Mouse (Mus musculus) neural tube, embryonic 15.5 days (tissue): ENCODE results near the gene Trappc1. TPM values are rescaled to one million over a fixed set of nuclear protein-coding genes. Genes with fewer than 3 reads are reported as not detected.

ENCODE experiments used
- ATAC-seq: fragments of 200-750 bp; cut with Nextera tagmentation; 2 replicates; pipeline ENCODE4 v1.8.0; 2017; ENCODE audit warnings: mild to moderate bottlenecking, moderate TSS enrichment, moderate library complexity; ENCODE audit not compliant: low FRiP score
- H3K27ac ChIP-seq: fragments of 300-500 bp; sonication (generic); replicated peaks from 2 replicates; pipeline ENCODE4 v1.5.1; 2015; ENCODE audit warnings: mild to moderate bottlenecking, inconsistent platforms
- H3K27me3 ChIP-seq: fragments of 300-500 bp; sonication (generic); replicated peaks from 2 replicates; pipeline ENCODE4 v1.6.1; 2015; ENCODE audit warnings: inconsistent platforms
- H3K36me3 ChIP-seq: fragments of 300-500 bp; sonication (generic); 2 replicates; pipeline ENCODE4 v1.6.1; 2015; ENCODE audit warnings: inconsistent platforms
- H3K4me1 ChIP-seq: fragments of 300-500 bp; sonication (generic); 2 replicates; pipeline ENCODE4 v1.6.1; 2015; ENCODE audit warnings: inconsistent platforms
- H3K4me2 ChIP-seq: fragments of 300-500 bp; sonication (generic); 2 replicates; pipeline ENCODE4 v1.6.1; 2015; ENCODE audit warnings: inconsistent platforms, mild to moderate bottlenecking, moderate library complexity
- H3K4me3 ChIP-seq: fragments of 300-500 bp; sonication (generic); replicated peaks from 2 replicates; pipeline ENCODE4 v1.5.1; 2015; ENCODE audit warnings: mild to moderate bottlenecking, inconsistent platforms
- H3K9ac ChIP-seq: fragments of 300-500 bp; sonication (generic); replicated peaks from 2 replicates; pipeline ENCODE4 v1.6.1; 2015; ENCODE audit warnings: mild to moderate bottlenecking, inconsistent platforms
- H3K9me3 ChIP-seq: fragments of 300-500 bp; sonication (generic); replicated peaks from 2 replicates; pipeline ENCODE4 v1.6.1; 2016; ENCODE audit warnings: inconsistent platforms
- WGBS: fragments of 180-500 bp; shearing (Covaris S2); methylation state at CpG from one replicate; pipeline ENCODE4 v1.1.7; 2015; ENCODE audit warnings: mixed read lengths; 5-methylcytosine and 5-hydroxymethylcytosine counted together
- polyA plus RNA-seq: library from polyadenylated mRNA; unstranded; fragments of >200 nt; fragmentation: Nextera tagmentation; extraction: Ambion mirVana; gene quantifications from 2 replicates; pipeline ENCODE4 v1.2.1, GENCODE M21; 2015

Trappc1 gene
- polyA plus RNA-seq, 1 experiment from 2014 or later = 201 TPM

DNA sequence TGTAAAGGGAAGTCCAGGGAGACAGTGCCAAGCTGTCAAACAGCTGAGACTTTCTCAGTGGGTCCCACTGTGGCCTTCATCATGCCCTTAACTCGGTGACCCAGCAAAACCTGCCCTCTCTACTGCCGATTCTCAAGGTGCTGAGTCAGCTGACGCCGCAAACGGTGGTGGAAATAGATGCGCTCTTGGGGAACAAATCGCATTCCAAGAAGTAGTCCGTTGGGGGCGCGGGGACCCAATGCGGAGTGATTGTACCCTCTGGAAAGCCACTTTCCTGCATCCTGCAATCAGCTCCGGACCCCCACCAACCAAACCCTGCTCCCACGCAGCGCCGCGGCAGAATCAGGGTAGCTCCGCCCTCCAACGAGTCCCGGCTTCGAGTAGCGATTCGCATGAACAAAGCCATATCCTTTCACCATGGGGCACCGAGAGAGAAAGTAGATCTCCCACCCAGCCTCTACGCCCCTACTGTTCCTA is 8.2 kb downstream of the Trappc1 start:
- no peaks in the 10 kb centered on the region for H3K36me3 ChIP-seq
- peak overlapping the region; percentile 59 for H3K9ac ChIP-seq
- peak overlapping the region; percentile 87 for H3K27ac ChIP-seq
- peaks cover 29% of the 10 kb centered on the region for H3K4me1 ChIP-seq
- H3K4me3 ChIP-seq = peak overlapping the region; percentile 45
- H3K4me2 ChIP-seq = peak overlapping the region; percentile 73
- ATAC-seq = peak; percentile 78
- peaks cover 8% of the 10 kb centered on the region for H3K27me3 ChIP-seq
- WGBS = under 1% methylated on average over 24 of the region's 24 CpGs
- H3K9me3 ChIP-seq = no peaks in the 10 kb centered on the region

DNA sequence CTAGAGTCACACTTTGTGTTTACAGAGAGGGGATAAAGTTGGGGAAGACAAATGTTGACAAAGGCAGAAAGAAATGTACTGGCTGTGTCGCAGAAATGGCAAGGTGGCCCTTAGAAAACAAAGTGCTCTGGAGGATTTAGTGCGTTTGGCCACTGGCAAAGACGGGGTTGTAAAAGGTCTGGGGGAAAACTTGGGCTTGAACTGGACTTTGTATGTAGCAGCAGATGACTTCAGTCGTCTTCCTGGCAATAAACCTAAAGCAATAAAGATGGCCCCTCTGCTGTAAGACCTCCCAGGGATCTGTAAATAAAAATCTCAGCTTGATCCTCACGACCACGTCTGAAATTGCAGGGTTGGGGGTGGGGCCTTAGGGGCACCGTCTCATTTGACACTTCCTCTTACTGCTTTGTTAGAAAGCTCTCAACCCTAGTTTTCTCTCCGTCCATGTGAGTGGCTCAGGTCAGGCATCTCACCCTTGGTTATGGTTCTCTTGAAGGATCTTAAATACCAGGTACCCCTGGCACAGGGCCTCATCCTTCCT is 9.0 kb downstream of the Trappc1 start:
- 18% methylated on average over 8 of the region's 8 CpGs for WGBS
- no peak for ATAC-seq
- Histone ChIP-seq H3K4me2 (peak overlapping the region; percentile 73), H3K27ac (peak overlapping the region; percentile 87), H3K4me1 (peaks cover 24% of the 10 kb centered on the region), H3K27me3 (peaks cover 2% of the 10 kb centered on the region), H3K36me3 (no peaks in the 10 kb centered on the region), H3K9ac (no peak overlapping the region), H3K9me3 (no peaks in the 10 kb centered on the region), H3K4me3 (no peak overlapping the region)

- Histone ChIP-seq H3K4me2 (no peak overlapping the region), H3K36me3 (no peaks in the 10 kb centered on the region), H3K4me3 (no peak overlapping the region), H3K4me1 (peaks cover 24% of the 10 kb centered on the region), H3K9ac (no peak overlapping the region), H3K9me3 (no peaks in the 10 kb centered on the region), H3K27ac (no peak overlapping the region), H3K27me3 (no peaks in the 10 kb centered on the region)
- ATAC-seq = no peak
- 62% methylated on average over 3 of the region's 3 CpGs for WGBS
Observed at GRCm38 (mm10) chr11:69333922-69334321, 10.1 kb downstream of the Trappc1 start.

- Histone ChIP-seq H3K27me3 (no peaks in the 10 kb centered on the region), H3K27ac (no peak overlapping the region), H3K36me3 (no peaks in the 10 kb centered on the region), H3K9ac (no peak overlapping the region), H3K4me1 (peaks cover 28% of the 10 kb centered on the region), H3K4me3 (no peak overlapping the region), H3K9me3 (no peaks in the 10 kb centered on the region), H3K4me2 (no peak overlapping the region)
- no peak for ATAC-seq
- WGBS = 81% methylated on average over 4 of the region's 4 CpGs
Observed at GRCm38 (mm10) chr11:69334796-69335195, 11.0 kb downstream of the Trappc1 start.

DNA sequence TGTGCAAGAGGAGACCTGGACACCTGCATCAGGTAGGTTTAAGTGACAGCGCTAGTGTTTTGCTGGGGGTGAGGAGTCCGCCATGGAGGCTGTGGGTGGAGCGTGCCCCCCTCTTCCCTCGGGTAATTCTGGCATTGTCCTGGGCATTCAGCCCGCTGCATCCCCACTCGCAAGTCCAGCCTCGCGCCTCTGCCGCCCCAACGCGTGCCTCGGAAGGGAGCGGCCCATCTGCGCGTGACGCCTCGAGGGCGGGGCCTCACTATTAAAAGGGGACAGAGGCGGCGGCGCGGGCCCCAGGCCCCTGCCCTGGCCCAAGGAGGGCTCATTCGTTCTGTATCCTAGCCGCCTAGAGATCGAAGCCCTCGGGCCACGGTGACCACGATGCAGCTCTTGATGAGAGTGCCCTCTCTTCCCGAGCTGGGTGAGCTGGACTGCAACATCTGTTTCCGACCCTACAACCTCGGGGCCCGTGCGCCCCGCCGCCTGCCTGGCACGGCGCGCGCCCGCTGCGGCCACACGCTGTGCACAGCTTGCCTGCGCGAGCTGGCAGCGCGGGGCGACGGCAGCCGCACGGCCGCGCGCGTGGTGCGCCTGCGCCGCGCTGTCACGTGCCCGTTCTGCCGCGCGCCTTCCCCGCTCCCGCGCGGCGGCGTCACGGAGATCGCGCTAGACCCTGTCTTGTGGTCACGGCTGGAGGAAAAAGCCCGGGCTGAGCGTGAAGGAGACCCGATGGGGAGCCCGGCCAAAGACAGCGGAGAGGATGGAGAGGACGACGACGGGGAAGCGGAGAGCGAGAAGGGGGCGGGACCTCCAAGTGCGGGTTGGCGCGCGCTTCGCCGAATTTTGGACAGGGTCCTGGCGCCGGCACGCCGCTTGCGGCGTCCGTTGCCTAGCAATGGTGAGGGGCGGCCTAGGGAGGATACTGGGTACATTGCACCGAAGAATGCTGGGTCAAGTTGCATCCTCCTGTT is 16.7 kb downstream of the Trappc1 start, which contains the start of gene Rnf227:
Rnf227 (plus strand) TSS at position 301 of the 971 bp plus-strand sequence.
- H3K4me1 ChIP-seq = peaks cover 28% of the 10 kb centered on the region
- H3K9ac ChIP-seq = peak within 1 kb of the TSS; percentile 67
- peak; percentile 92 for ATAC-seq

DNA sequence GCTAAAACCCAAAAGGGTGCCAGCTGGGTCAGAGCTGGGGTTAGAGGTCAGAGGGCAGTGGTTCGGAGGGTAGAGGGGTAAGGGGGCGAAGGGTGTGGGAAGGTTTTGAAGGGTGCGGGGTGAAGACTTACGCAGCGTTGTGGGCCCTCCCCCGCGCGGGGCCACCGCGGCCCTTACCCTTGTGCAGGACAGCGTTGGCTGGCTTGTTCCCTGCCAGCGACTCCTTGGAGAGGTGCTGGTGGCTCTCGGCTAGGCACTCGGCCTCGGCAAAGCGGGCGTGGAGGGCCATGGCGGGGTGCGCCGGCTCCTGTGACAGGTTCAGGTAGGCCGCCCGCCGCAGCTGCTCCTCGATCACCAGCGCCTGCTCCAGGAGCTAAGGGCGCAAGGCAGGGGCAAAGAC is 22.7 kb downstream of the Trappc1 start:
- H3K36me3 ChIP-seq = peaks cover 86% of the 10 kb centered on the region
- 93% methylated on average over 26 of the region's 26 CpGs for WGBS
- no peak for ATAC-seq
- no peak overlapping the region for H3K27ac ChIP-seq
- H3K4me3 ChIP-seq = no peak overlapping the region
- no peak overlapping the region for H3K4me2 ChIP-seq
- H3K9me3 ChIP-seq = no peaks in the 10 kb centered on the region
- peaks cover 11% of the 10 kb centered on the region for H3K4me1 ChIP-seq
- no peak overlapping the region for H3K9ac ChIP-seq
- no peaks in the 10 kb centered on the region for H3K27me3 ChIP-seq

More for the DNA sequence above, 16.7 kb downstream of the Trappc1 start, which contains the start of gene Rnf227:
- Histone ChIP-seq H3K27me3 (no peaks in the 10 kb centered on the region), H3K36me3 (peaks cover 26% of the 10 kb centered on the region), H3K27ac (peak within 1 kb of the TSS; percentile 94), H3K9me3 (no peaks in the 10 kb centered on the region), H3K4me2 (peak within 1 kb of the TSS; percentile 87), H3K4me3 (peak within 1 kb of the TSS; percentile 68)
- 1% methylated on average over 99 of the region's 99 CpGs for WGBS

- Histone ChIP-seq H3K36me3 (peaks cover 98% of the 10 kb centered on the region), H3K4me2 (no peak overlapping the region), H3K4me1 (0 out of 2 replicates have a peak, but pooled peaks cover 1% of the 10 kb centered on the region), H3K27me3 (no peaks in the 10 kb centered on the region), H3K4me3 (no peak overlapping the region), H3K9ac (no peak overlapping the region), H3K9me3 (no peaks in the 10 kb centered on the region), H3K27ac (no peak overlapping the region)
- WGBS = 89% methylated on average over 5 of the region's 5 CpGs
- no peak for ATAC-seq
Observed at GRCm38 (mm10) chr11:69356544-69356943, 32.8 kb downstream of the Trappc1 start.

- ATAC-seq = no peak
- Histone ChIP-seq H3K27ac (no peak overlapping the region), H3K36me3 (peaks cover 96% of the 10 kb centered on the region), H3K4me2 (no peak overlapping the region), H3K27me3 (no peaks in the 10 kb centered on the region), H3K4me3 (no peak overlapping the region), H3K9ac (no peak overlapping the region), H3K4me1 (0 out of 2 replicates have a peak, but pooled peaks cover 4% of the 10 kb centered on the region), H3K9me3 (no peaks in the 10 kb centered on the region)
- 89% methylated on average over 12 of the region's 12 CpGs for WGBS
Observed at GRCm38 (mm10) chr11:69357690-69358089, 33.9 kb downstream of the Trappc1 start.

GRCm38 (mm10) chr11:69362021-69362420 is 38.2 kb downstream of the Trappc1 start:
- ATAC-seq = no peak
- Histone ChIP-seq H3K36me3 (peaks cover 67% of the 10 kb centered on the region), H3K4me2 (no peak overlapping the region)

DNA sequence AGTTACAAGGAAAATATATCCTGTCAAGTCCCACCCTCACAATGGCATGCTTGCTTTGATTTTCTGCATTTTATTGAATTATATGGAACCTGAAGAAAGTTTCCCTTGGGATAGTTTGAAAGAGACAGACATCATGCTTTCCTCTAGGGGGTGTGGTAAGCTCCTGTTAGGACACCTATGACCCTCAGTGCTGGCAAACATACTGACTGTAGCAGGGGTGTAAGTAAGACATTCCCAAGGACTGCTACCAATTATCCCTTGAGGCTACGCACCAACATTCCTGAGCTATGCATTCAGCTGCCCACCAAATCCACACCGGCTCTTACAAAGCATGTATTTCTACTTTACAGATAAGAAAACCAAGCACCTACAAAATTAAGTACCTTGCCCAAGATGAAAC is 38.7 kb downstream of the Trappc1 start:
- no peak overlapping the region for H3K9ac ChIP-seq
- no peaks in the 10 kb centered on the region for H3K27me3 ChIP-seq
- H3K9me3 ChIP-seq = no peaks in the 10 kb centered on the region
- H3K4me2 ChIP-seq = no peak overlapping the region
- peaks cover 41% of the 10 kb centered on the region for H3K4me1 ChIP-seq
- ATAC-seq = no peak
- peaks cover 62% of the 10 kb centered on the region for H3K36me3 ChIP-seq
- H3K4me3 ChIP-seq = no peak overlapping the region
- WGBS = 93% methylated on average over 2 of the region's 2 CpGs
- no peak overlapping the region for H3K27ac ChIP-seq

More at GRCm38 (mm10) chr11:69362021-69362420, 38.2 kb downstream of the Trappc1 start:
- H3K9ac ChIP-seq = no peak overlapping the region
- peaks cover 36% of the 10 kb centered on the region for H3K4me1 ChIP-seq
- H3K27me3 ChIP-seq = no peaks in the 10 kb centered on the region
- no peaks in the 10 kb centered on the region for H3K9me3 ChIP-seq
- H3K4me3 ChIP-seq = no peak overlapping the region
- 56% methylated on average over 7 of the region's 7 CpGs for WGBS
- H3K27ac ChIP-seq = no peak overlapping the region

DNA sequence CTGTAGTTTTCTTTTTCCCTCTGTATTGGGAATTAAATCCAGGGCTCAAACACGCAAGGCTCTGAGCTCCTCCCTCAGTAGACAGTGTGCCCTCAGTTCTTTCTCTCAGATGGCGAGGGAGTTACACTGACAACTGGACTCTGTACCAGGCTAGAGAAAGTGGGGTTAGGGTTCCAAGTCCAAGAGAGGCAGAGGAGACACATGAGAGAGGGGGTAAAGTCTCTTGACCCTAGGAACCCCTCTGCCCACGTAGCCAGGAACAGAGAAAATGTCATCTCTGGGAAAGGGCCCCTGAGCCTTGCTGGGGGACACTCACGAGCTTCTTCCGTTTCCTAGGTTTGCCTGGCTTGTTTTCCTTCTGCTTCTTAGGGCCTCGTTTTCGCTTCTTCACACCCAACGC is 40.6 kb downstream of the Trappc1 start:
- peaks cover 50% of the 10 kb centered on the region for H3K4me1 ChIP-seq
- WGBS = 52% methylated on average over 8 of the region's 8 CpGs

More for the DNA sequence above, 40.6 kb downstream of the Trappc1 start:
- Histone ChIP-seq H3K4me2 (peak overlapping the region; percentile 91), H3K36me3 (peaks cover 43% of the 10 kb centered on the region), H3K9ac (no peak overlapping the region), H3K27me3 (no peaks in the 10 kb centered on the region), H3K27ac (peak overlapping the region; percentile 98), H3K9me3 (no peaks in the 10 kb centered on the region), H3K4me3 (peak overlapping the region; percentile 72)
- no peak for ATAC-seq
